Mouse (Mus musculus) bone marrow, adult 2 months (tissue): ENCODE results near the gene Copb1.

Source experiments
- CTCF ChIP-seq: fragments of 200-500 bp; IDR thresholded peaks from 2 replicates; pipeline ENCODE4 v1.5.1; 2011; ENCODE audit warnings: low read length, control low read depth; ENCODE audit not compliant: control insufficient read depth, insufficient read depth
- POLR2A ChIP-seq: fragments of 200-500 bp; IDR thresholded peaks from 2 replicates; pipeline ENCODE4 v1.6.1; 2011; ENCODE audit warnings: low read depth, mild to moderate bottlenecking, control low read depth, low read length, borderline replicate concordance; ENCODE audit not compliant: control insufficient read depth

DNA sequence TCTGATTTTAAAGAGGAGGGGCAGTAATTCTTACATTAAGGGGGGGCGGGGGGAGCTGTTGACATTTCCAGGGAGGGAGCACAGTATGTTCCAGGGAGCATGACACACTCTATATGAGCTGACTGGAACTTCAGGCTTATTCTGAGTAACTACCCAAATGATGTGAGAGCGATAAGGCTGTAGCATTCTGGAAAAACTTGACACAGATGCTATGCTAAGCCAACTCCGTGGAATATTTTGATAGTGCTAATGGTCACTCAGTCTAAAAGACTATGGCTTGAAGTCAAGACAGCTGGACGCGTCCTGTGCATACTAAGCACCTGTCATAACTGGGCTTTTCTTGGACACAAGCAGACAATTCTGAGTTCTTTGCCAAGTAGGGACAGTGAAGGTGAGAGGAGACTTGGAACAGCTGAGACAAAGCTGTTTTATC lies 51.5 kb downstream of the Copb1 start:
- TF ChIP-seq POLR2A (no peak), CTCF (no peak)
